Mouse (Mus musculus) myocyte (in vitro differentiated cells): ENCODE measurements around the gene Ptgir.

Source experiments
- MYOD1 ChIP-seq, 3 experiments: IDR thresholded peaks; one replicate each; pipeline ENCODE4 v1.6.1; 2011; ENCODE audit warnings: control low read depth in 2 of 3, low read depth in 2 of 3, mild to moderate bottlenecking in 2 of 3, moderate library complexity in 1 of 3; ENCODE audit not compliant: insufficient read length in 2 of 3, control insufficient read depth in 1 of 3
- POLR2A ChIP-seq: IDR thresholded peaks from one replicate; pipeline ENCODE4 v1.6.1; 2011; ENCODE audit warnings: low read depth, mild to moderate bottlenecking, control low read depth, moderate library complexity; ENCODE audit not compliant: insufficient read length
- POLR2AphosphoS2 ChIP-seq: IDR thresholded peaks from one replicate; pipeline ENCODE4 v1.6.1; 2011; ENCODE audit warnings: low read depth, control low read depth; ENCODE audit not compliant: insufficient read length
- TCF12 ChIP-seq: IDR thresholded peaks from one replicate; pipeline ENCODE4 v1.6.1; 2011; ENCODE audit warnings: mild to moderate bottlenecking, control low read depth; ENCODE audit not compliant: poor library complexity, insufficient read depth, severe bottlenecking
- USF1 ChIP-seq: IDR thresholded peaks from one replicate; pipeline ENCODE4 v1.6.1; 2011; ENCODE audit warnings: low read depth, mild to moderate bottlenecking, control low read depth, moderate library complexity

DNA sequence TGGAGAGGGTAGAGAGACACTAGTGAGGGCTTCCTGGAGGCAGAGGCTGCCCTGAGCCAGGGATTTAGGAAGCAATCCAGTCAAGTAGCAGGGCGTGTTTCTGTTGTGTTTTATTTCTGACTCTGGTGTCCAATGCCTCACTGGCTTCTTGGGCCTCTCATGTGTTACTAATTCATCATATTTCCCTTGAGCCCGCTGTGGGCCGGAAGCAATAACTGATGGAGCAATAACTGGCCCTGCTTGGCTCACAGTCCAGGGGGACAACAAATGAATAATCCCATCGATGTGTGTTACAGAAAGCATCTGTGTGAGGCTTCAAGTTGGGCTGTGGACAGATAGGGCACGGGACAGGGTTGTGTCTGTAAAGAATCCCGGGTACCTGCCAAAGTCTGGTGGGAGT, 6.1 kb downstream of the Ptgir start:
- no peak for TF ChIP-seq TCF12
- TF ChIP-seq POLR2A = no peak
- TF ChIP-seq MYOD1 (IDR thresholded peaks at IDR 0.05; ENCODE audit: control insufficient read depth in 1 of 3, insufficient read length in 2 of 3, low read depth in 2 of 3) = no peak
- TF ChIP-seq USF1 = no peak
- no peak for TF ChIP-seq POLR2AphosphoS2
